Mouse (Mus musculus): ENCODE data around the gene Cnot6.

The Cnot6 gene

DNA sequence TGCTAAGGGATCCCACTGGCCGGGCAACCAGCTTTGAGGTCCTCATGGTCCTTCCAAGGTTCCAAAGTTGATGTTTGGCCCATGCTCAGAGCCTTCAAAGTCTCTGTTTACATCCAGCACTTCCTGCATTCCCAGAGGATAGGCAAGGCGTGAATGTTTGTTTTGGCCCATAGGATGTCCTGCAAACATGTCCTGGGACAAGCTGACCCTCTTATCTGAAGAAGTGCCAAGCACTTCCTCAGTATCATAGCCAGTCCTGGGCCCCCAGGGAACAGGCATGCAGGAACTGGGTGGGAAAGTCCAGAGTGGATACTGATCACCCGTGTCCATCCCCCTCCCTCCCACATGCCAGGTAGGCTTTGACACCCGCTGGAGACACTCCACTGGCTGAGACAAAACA lies 54.5 kb downstream of the Cnot6 start:
- CTCF ChIA-PET, result no interaction called here

DNA sequence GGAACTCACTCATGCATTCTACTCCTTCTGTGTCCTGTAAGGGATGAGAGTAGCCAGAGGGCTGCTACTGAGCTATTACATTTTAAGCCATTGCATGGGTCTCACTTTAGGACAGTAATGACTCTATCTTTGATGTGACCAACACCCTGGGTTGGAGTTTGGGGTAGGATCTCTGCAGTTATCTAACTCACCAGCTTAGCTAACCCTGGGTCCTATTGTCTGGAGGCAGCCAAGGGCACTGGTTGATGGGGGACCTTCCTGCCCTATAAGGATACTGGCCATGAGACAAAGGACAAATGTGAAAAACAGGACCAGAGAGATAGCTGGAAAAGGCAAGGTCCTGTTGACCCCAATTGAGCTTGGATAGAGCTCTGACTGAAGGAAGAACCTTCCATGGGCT lies 57.0 kb downstream of the Cnot6 start:
- CTCF ChIA-PET, result no interaction called here

DNA sequence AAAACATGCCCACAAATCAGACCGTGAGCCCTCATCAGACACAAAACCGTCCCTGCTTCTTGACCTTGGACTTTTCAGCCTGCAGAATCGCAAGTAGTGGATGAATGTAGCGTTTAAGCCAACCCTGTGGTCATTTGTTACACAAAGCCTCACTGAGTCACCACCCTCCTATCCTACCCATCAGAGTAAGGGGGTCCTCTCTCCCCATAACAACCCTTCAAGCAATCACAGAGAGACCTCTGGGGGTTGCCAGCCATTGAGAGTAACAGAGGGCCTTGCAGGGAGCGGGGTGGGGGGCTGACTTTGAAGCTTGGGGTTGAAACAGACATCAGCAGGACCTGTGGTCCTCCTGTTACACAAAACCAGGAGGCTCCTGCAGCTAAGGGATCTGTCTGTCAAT lies 57.9 kb downstream of the Cnot6 start:
- CTCF ChIA-PET, result no interaction called here

DNA sequence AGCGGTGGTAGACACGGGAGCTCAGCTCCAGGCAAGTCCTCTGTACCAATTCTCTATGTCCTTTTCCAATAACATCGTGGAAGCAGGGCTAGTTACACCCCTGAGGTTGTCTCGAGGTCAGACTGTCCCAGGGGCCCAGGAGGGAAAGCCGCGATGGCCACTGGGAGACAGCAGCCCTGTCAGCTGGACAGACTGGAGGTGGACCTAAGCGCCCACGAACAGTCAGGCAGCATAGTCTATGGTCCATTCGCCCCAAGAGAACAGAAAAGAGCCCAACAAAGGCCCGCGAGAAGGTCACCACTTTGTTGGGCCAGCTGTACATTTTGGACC lies 59.5 kb downstream of the Cnot6 start:
- CTCF ChIA-PET, result no interaction called here

DNA sequence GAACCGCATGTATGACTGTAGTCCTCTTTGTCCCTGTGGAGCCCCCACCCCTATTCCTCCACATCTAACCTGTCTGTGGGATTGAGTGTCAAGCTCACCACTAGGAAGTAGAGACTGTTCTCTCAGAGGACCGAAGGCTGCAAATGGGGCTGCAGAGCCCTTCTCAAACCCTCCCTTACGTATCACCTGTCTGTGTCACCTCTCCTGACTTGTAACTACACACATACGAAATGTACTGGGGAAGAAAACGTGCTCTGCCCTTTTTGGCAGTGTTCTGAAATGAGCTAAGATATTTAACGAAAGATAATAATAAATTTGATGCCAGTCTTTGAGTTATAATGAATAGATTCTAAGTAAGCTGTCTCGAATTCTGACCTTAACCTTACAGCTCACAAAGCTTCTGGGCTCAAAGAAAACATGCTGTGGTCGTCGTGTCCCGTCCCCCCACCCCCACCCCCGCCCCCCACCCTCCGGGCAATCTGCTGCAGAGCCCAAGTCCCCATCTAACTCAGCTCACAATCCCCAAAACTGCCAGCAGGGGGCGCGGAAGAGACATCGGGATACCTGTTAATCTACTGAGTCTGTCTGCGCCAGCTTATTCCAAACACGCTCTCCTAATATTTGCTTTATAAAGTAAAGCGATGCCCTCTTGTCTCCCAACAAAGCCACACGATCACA lies 60.0 kb downstream of the Cnot6 start:
- CTCF ChIA-PET, result no interaction called here

DNA sequence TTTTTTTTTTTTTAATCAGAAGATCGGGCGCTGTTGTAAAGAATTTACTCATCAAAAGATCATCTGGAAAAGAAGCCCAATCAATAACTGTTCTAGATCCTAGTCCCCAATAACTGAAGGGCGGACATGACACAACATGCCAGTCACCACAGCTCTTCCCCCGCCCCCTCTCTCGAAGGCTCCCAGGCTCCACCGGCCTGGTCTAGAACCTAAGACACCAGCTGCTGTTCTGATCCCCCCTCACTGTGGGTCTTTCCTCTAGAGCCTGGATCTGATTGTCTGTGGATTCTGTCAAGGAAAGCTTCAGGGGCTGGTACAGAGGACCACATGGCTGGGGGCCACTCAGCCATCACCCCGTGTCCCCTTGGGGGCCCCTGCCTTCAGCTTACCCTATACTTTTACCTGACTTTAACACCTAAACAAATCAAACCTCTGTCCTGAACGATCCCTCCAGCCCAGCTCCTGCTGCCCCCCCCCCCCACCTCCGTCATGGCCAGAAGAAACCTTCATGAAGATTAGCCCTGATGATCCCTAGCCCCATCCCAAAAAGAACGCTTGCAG lies 60.7 kb downstream of the Cnot6 start:
- CTCF ChIA-PET, result interaction anchor here (0.7 kb wide), 2 partner anchors 10 to 80 kb away, joined by 3 to 4 read pairs; no protein-coding TSS in a partner anchor

DNA sequence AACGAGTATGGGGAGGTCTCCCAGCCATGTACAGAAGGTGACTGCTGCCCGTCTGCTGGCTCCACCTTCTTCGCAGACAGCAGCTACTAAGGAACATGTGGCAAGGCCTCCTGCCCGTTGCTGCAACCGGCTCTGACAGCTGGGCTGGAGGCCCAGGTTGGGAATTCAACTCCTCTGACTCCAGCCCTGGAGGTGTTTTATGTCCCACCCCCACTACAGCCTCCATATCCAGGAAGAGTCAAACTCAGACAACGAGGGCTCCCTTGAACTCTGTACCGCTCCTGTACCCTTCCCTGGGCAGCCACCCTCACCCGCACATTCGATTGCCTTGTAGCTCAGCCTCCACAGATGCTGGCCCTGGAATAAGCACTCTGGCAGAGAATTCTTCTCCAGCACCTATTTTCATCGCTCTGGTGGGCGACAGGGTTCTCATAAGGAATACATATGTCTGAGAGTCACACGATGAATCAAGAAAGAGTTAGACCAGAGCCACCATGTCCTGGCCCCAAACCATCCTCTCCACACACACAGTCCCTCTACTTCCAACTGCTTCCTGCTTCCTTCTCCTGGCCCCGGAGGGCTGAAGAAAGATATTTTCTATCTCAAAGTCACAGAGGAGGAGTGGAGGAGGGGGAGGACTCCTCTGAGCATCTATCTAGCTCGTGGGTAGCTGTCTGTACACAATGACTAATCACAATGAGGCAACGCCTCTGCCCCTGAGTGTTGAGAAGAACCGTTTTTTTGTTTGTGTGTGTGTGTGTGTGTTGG lies 61.3 kb downstream of the Cnot6 start:
- CTCF ChIA-PET, result interaction anchor here (0.7 kb wide), 2 partner anchors 9 to 80 kb away, joined by 3 to 4 read pairs; no protein-coding TSS in a partner anchor

DNA sequence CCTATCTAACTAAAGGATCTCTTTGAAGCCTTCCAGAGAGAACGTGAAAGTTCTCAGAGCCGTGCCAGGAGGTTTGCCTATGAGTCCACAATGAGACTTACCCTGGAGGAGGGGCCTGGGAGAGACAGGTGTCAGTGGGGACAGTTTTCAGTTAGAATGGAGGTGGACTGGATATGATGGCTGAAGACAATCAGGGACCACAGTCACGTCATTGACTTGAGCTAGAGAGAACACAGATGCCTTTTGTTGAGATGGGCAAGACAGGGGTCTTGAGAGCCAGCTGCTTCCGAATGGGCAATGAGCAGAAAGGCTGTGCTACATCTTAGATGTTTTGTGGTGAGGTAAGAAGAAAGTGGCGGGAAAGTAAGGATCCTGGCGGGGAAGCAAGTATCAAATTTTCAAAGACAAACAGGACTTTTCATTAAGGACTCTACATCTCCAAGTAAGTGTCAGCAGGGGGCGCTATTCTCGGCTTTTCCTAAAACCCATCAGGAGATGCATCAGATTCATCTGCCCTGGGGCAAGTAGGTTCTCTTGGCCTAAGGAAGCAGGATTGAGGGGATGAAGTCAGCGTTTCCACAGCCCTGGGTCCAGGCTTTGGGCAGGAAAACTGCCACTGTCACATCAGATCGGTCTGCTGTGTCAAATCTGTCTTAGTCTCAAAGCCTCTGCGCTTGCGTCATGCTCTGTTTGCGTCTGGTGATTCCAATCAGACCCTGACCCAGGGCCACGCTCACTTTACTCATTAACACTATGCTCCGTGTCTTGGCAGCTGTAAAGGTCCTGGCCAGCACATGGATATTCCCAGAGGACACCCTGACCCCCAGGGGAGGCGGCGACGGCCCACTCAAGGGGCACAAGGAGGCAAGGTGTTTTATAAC lies 62.2 kb downstream of the Cnot6 start:
- CTCF ChIA-PET, result interaction anchor here (0.7 kb wide), 2 partner anchors 196 to 219 kb away, joined by 7 to 11 read pairs; no protein-coding TSS in a partner anchor

DNA sequence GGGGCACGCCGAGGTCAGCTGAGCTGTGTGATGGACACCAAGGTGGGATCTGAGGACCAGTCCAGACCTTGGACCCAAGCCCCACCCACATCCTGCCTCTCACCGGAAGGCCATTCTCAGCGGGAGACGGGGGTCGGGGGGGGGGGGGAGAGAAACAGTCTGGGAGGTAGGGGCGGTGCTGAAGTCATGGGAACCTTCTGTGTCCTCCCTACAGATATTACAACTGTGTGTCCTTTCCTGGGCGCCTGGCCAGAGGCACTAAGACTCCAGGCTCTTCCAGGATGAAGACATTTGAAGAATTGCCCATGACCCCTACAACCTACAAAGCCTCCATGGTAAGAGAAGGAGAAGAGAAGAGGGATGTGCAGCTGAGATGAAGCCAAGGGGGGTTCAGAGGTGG lies 66.8 kb downstream of the Cnot6 start:
- CTCF ChIA-PET, result no interaction called here

DNA sequence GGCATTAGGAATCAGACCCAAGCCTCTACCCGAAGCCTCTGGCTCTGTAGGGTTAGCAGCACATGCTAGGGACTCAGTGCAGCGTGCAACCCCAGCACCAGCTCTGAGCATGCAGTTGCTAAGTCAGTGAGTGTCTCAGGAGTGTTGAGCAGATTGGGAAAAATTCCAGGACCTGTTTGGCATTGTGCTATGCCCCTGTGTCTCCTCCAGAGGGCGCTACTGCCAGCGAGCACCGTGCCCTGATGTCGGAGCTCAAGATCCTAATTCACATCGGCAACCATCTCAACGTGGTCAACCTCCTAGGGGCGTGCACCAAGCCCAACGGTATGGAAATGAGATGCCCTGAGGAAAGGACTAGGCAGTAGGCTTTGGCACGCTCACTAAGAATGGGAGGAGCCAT lies 76.1 kb downstream of the Cnot6 start:
- CTCF ChIA-PET, result no interaction called here

DNA sequence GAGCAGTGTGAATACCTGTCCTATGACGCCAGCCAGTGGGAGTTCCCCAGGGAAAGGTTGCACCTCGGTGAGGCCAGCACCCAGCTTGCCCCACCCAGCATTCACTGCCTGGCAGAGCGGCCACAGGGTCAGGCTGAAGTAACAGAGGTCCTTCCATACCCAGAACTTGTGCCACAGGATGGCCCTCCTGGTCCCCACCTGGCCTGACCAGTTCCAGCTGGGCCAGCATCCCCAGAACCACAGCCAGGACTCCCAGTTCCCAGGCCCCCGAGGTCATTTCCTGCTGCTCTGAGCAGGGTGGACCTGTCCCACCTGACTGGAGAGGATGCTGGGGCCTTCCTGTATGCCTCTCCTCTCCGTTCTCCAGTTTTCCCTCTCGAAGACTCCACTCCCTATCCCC lies 76.9 kb downstream of the Cnot6 start:
- CTCF ChIA-PET, result no interaction called here

DNA sequence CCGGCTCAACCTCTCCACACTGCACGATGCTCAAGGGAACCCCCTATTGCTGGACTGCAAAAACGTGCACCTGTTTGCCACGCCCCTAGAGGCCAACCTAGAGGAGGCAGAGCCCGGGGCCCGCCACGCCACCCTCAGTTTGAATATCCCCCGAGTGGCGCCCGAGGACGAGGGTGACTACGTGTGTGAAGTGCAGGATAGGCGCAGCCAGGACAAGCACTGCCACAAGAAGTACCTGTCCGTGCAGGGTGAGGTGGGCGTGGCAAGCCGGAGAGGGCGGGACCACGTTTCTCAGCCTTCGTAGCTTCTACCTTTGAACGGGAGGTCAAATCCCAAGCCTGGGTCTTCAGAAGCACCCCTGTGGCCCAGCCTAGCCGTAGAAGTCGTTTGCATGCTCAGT lies 78.4 kb downstream of the Cnot6 start:
- CTCF ChIA-PET, result no interaction called here

DNA sequence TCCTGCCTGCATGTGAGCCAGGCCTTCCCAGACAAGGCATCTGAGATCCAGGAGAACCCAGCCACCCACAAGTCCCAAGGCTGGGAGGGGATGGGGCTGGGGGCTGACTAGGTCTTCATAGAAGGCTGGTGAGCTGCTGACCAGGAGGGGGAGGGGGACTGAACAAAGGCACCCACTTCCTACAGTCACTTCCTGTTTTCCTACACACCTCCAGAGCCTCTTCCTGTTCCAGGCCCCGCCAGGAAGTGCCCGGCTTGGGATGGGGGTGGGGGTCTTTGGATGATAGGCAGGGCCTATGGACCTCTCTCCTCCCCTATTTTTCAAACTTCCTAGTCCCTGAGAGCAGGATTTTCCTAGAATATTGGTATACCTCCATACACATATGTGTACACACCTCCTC lies 80.3 kb downstream of the Cnot6 start:
- CTCF ChIA-PET, result no interaction called here

DNA sequence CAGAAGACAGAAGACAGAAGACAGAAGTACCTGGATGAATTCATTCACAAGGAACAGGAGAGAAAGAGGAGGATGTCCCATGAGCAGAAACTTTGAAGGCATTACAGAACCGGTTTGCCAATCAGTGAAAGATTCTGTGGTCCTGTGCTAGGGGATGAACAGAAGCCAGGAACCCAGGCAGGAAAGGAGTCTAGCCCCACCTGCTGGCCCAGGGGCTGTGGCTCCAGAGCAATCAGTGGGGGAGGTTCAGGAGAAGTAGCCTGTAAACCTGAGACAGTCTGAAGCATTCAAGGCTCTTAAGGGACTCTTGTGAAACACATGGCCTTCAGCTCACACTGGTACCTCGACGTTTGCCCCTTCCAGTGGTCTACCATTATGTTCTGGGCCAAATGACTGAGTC lies 81.4 kb downstream of the Cnot6 start:
- CTCF ChIA-PET, result no interaction called here

DNA sequence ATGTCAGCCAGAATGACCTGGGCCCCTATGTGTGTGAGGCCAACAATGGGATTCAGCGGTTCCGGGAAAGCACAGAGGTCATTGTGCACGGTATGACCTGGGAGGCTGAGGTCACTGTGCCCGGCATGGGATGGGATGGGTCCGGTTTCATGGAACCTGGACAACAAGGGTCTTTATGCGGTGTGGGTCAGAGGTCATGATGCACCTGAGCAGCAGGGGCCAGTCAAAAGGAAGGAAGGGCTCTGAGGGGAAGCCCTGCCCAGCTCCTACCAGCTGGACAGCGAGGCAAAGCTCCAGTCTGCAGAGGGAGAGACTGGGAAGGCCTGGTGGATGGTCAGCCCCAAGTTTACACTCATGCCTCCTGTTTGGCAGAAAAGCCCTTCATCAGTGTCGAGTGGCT lies 85.8 kb downstream of the Cnot6 start:
- CTCF ChIA-PET, result no interaction called here

DNA sequence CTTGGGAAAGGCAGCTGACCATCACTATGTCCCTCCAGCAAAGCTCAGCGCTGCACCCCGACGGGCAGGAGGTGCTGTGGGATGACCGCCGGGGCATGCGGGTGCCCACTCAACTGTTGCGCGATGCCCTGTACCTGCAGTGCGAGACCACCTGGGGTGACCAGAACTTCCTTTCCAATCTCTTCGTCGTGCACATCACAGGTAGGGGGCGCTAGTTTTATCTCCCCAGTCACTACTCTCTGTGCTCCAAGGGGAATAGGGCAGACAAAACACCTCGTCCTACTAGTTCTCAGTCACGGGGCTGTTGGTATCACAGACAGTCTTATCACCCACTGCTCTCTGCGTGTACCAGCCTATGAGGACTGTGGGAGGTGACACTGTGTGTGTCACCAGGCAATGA lies 86.7 kb downstream of the Cnot6 start:
- CTCF ChIA-PET, result no interaction called here

DNA sequence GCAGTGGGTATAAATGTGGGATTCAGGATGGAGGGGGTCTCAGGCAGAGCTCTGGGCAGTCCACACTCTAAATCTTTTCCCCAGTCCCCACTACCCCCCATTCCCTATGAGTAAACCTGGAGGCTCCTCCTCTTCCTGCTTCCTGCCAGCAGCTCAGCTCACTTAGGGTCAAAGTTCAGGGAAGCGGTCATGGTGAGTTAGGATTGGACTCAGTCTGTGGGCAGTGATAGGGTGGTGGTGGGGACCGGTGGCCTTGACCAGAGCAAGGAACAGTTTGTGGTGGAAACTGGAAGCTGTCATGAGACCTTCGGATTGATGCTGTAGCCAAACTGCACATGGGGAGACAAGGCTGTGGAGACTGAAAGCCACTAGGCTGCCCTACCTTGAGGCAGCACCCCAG lies 88.4 kb downstream of the Cnot6 start:
- CTCF ChIA-PET, result no interaction called here

DNA sequence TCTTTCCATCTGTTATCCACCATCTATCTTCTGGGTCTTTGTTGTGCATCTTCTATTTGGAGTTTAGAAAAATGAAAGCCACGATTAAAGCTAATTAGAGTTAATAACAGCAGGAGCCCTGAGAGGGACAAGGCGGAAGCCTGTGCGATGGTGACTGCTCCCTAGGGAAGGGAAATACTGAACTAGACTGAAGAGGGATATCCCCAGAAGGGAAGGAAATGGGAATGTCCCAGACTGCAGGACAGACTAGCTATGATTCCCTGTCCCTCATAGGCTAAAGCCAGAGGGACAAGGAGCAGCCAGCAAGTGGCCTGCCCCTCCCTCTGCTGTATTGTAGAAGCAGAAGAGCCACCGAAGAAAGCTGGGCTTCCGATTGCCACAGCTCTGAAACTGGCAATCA lies 90.6 kb downstream of the Cnot6 start:
- CTCF ChIA-PET, result no interaction called here

Measured in spleen, embryonic (tissue).